Mouse (Mus musculus): Measurements from ENCODE around the gene Gm28035.

Gene Gm28035

GRCm38 (mm10) chr2:30306087-30306486 is 65.7 kb downstream of the Gm28035 start:
- DNase-seq (ENCODE audit: low spot score) = no peak

GRCm38 (mm10) chr2:30309351-30309750 is 69.0 kb downstream of the Gm28035 start:
- no peak for DNase-seq (ENCODE audit: low spot score)

GRCm38 (mm10) chr2:30311481-30311880 is 71.1 kb downstream of the Gm28035 start:
- DNase-seq (ENCODE audit: low spot score) = no peak

- DNase-seq (ENCODE audit: low spot score) = no peak
Measured at GRCm38 (mm10) chr2:30316136-30316535, 75.8 kb downstream of the Gm28035 start.

- DNase-seq (ENCODE audit: low spot score) = no peak
Measured at GRCm38 (mm10) chr2:30316955-30317354, 76.6 kb downstream of the Gm28035 start.

GRCm38 (mm10) chr2:30319260-30319659 is 78.9 kb downstream of the Gm28035 start:
- no peak for DNase-seq (ENCODE audit: low spot score)

GRCm38 (mm10) chr2:30323111-30323510 is 82.7 kb downstream of the Gm28035 start:
- DNase-seq (ENCODE audit: low spot score) = no peak

- no peak for DNase-seq (ENCODE audit: low spot score)
Measured at GRCm38 (mm10) chr2:30325296-30325695, 84.9 kb downstream of the Gm28035 start.

GRCm38 (mm10) chr2:30327276-30327675 is 86.9 kb downstream of the Gm28035 start:
- DNase-seq (ENCODE audit: low spot score) = no peak

- DNase-seq (ENCODE audit: low spot score) = no peak
Measured at GRCm38 (mm10) chr2:30328791-30329190, 88.4 kb downstream of the Gm28035 start.

Data from urinary bladder, postnatal 25 days (tissue).